Mouse (Mus musculus) cortical plate, adult 2 months (tissue): ENCODE measurements around the gene Nrxn2. TPM values are rescaled to one million over a fixed set of nuclear protein-coding genes. Genes with fewer than 3 reads are reported as not detected.
A peak's percentile ranks its signal among the peaks of the same experiment; 100 is the strongest.

Experiments
- H3K27ac ChIP-seq: fragments of 200-500 bp; 2 replicates; pipeline ENCODE4 v1.5.1; 2012; ENCODE audit warnings: low read length, control low read depth, inconsistent platforms; ENCODE audit not compliant: insufficient read depth
- H3K4me1 ChIP-seq: fragments of 200-500 bp; 2 replicates; pipeline ENCODE4 v1.6.1; 2011; ENCODE audit warnings: low read length; ENCODE audit not compliant: control insufficient read depth, insufficient read depth
- H3K4me3 ChIP-seq: fragments of 200-500 bp; 2 replicates; pipeline ENCODE4 v1.5.1; 2011; ENCODE audit warnings: mild to moderate bottlenecking, low read length, control low read depth; ENCODE audit not compliant: insufficient read depth
- CTCF ChIP-seq: fragments of 200-500 bp; IDR thresholded peaks from 2 replicates; pipeline ENCODE4 v1.5.1; 2011; ENCODE audit warnings: mild to moderate bottlenecking, control low read depth, low read length; ENCODE audit not compliant: insufficient read depth; ENCODE audit errors: extremely low read depth
- POLR2A ChIP-seq: fragments of 200-500 bp; IDR thresholded peaks from 2 replicates; pipeline ENCODE4 v1.6.1; 2011; ENCODE audit warnings: mild to moderate bottlenecking, low read length, control low read depth; ENCODE audit not compliant: insufficient read depth; ENCODE audit errors: extremely low read depth
- polyA plus RNA-seq: library from polyadenylated mRNA; depleted of rRNA; stranded (reverse); fragments of >200 nt; gene quantifications from 2 replicates; pipeline ENCODE4 v1.2.3, GENCODE M21; 2012

The Nrxn2 gene
- polyA plus RNA-seq, 1 experiment = 279 TPM

DNA sequence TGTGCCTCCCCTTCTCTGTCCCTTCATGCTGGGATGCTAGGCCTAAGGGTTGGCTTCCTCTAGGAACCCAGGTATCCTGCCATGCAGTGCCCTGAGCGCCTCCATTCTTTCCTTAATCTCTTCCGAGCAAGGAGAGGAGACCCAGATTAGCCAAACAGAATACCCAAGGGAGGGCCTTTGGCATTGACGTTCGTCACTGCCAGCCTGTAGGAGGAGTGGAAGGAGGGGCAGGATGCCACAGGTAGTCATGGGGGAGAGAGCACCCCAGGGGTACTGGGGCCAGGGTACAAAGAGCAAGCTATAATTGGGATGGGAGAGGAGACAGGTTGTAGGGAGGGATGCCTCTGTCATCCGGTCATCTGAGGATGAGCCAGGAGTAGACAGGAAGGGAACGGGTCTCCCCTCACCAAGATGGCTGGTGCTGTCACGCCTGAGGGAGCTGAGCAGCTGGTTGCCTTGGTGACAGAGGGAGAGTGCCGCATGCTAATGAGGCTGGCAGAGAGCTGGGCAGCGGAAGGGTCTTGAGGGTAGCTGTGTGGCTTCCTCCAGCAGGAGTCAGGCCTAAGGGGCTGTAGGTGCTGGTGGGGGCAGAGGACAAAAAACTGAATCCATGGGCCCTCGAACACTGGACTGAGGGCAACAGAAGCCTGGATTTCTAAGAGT lies 27.4 kb downstream of the Nrxn2 start:
- TF ChIP-seq POLR2A = no peak
- no peak for TF ChIP-seq CTCF
- no peak overlapping the region for H3K27ac ChIP-seq
- H3K4me1 ChIP-seq = peaks cover 21% of the 10 kb centered on the region; the same call in 1 of the 2 replicates
- H3K4me3 ChIP-seq = no peak overlapping the region

DNA sequence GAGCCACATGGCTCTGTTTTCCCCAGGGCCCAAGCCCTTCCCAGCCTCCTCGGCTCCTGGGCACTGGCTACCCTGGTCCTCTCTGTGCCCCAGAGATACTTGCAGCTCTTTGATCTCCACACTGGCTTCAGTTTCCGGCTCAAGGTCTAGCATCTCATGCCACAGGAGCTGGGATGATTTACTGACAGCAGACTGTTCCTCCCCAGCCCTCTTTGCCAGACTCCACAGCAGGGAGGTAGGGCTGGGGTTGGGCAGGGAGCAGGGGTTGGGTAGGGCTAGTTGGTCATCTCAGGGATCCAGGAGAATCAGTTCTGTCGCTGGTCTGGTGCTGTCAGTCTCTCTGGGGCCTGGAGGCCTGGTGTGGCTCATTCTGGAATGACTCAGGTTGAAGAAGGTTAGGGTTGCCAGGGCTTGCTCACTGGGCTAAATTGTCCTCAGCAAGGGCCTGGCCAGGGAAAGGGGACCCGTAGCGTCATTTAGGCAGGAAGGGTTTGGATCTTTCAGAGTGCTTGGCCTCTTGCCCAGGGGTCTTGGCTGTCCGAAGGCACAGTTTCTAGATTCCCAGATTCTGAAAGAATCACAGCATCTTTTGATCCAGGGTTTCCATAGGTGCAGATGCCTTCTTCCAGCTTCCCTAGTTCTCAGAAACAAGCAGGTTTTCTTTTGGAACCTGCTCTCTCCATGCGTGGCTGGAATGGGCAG lies 28.4 kb downstream of the Nrxn2 start:
- peaks cover 19% of the 10 kb centered on the region; the same call in 1 of the 2 replicates for H3K4me1 ChIP-seq
- 0 out of 2 replicates have a peak overlapping the region, but pooled peaks have one; percentile 30 for H3K27ac ChIP-seq
- TF ChIP-seq POLR2A (no peak), CTCF (no peak)
- no peak overlapping the region for H3K4me3 ChIP-seq

DNA sequence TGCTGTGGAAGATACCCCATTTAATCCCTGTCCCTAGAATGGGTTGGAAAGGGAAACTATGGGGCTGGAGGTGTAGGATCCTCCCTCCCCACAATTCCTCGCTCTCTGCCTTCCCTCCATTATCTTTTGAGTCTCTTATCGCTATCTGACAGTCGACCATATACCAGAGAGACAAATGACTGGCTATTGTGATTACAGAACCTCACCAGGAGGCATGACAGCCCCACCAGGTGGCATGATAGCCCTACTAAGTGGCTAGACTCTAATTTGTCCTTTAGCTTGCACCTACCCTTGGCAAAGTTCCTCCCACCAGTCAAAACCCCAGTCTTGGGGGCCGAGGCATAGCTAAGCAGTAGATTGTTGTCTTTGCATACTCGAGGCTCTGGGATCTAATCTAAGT lies 30.2 kb downstream of the Nrxn2 start:
- H3K4me3 ChIP-seq = no peak overlapping the region
- TF ChIP-seq CTCF (no peak), POLR2A (no peak)
- no peak overlapping the region for H3K27ac ChIP-seq
- peaks cover 11% of the 10 kb centered on the region; the same call in 1 of the 2 replicates for H3K4me1 ChIP-seq

DNA sequence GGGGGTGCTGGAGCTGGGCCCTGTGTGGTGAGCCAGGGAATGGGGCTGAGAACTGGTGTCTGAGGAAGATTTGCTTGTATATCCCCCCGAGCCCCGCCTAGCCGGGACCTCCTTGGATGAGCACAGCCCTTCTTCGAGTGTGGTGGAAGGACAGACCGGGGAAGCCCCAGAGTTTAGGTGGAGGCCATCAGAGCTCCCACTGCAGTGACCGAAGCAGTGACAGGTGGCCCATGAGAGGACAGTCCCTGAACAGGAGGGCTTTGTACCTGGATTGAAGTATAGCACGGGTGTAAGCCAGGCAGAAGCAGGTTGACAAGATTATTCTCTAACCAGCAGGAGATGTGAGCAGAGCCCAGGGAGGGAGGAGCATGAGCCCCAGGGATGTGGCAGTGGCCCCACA lies 31.3 kb downstream of the Nrxn2 start:
- Histone ChIP-seq H3K4me3 (no peak overlapping the region), H3K27ac (no peak overlapping the region), H3K4me1 (peaks cover 10% of the 10 kb centered on the region)
- TF ChIP-seq CTCF (no peak), POLR2A (no peak)

DNA sequence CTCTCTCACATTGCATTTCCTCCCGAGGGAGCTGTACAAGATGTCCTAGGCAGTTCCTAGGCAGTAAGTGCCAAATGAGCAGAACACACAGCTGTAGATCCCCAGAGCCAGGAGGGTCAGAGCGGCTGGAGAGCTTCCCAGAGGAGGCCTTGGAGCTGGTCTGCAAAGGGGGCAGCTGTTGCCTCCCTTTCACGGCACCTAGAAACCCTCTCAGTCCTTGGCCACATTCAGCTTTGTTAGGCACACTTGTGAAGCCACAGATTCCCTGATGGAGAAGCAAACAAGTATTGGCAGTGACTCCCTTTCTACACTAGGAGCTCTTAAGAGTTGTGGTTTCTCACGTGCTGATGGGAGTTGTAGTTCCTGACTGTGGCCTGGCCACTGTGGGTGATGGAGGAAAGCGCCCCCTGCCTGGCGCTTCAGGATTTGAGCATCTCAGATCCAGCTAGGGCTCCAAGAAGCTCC lies 33.5 kb downstream of the Nrxn2 start:
- H3K4me1 ChIP-seq = peaks cover 5% of the 10 kb centered on the region; the same call in 1 of the 2 replicates
- TF ChIP-seq CTCF = peak; percentile 74
- TF ChIP-seq POLR2A = no peak

GRCm38 (mm10) chr19:6452672-6453310 lies 34.3 kb downstream of the Nrxn2 start:
- Histone ChIP-seq H3K4me1 (peaks cover 4% of the 10 kb centered on the region; the same call in 1 of the 2 replicates), H3K4me3 (no peak overlapping the region), H3K27ac (peak overlapping the region; percentile 83)
- TF ChIP-seq CTCF = no peak
- TF ChIP-seq POLR2A = no peak

More for the DNA sequence above, 33.5 kb downstream of the Nrxn2 start:
- Histone ChIP-seq H3K27ac (peak overlapping the region; percentile 77; the same call in 1 of the 2 replicates), H3K4me3 (no peak overlapping the region)

DNA sequence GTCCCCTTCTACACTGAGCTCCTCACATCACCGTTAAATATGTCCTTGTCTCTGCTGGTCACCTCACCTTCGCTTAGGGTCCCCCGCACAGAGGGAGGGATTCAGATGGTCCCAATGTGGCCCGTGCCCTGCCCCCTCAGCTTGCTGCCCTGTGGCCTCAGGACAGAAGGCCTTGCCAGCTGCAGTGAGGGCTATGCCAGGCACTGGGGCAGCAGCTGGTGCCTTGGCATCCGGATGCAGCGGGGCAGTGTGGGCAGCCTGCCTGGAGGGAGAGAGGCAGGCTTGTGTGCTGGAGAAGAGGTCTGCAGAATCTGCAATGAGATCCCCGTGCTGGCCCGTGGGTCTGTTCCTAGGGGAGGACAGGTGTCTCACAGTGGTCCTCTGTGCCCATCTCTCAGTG lies 34.8 kb downstream of the Nrxn2 start:
- TF ChIP-seq POLR2A (no peak), CTCF (no peak)
- Histone ChIP-seq H3K27ac (peak overlapping the region; percentile 83), H3K4me3 (no peak overlapping the region), H3K4me1 (peaks cover 4% of the 10 kb centered on the region; the same call in 1 of the 2 replicates)

- Histone ChIP-seq H3K4me3 (no peak overlapping the region), H3K4me1 (peaks cover 4% of the 10 kb centered on the region; the same call in 1 of the 2 replicates), H3K27ac (peak overlapping the region; percentile 69)
- TF ChIP-seq POLR2A (no peak), CTCF (no peak)
These were observed 35.6 kb downstream of the Nrxn2 start for GRCm38 (mm10) chr19:6454041-6454720.

- H3K27ac ChIP-seq = no peak overlapping the region
- H3K4me1 ChIP-seq = peaks cover 3% of the 10 kb centered on the region
- no peak overlapping the region for H3K4me3 ChIP-seq
- TF ChIP-seq POLR2A (no peak), CTCF (no peak)
These were observed 41.0 kb downstream of the Nrxn2 start for GRCm38 (mm10) chr19:6459504-6459903.
